Mouse (Mus musculus): ENCODE data around the gene Mapk1ip1. TPM values are rescaled to one million over a fixed set of nuclear protein-coding genes. Genes with fewer than 3 reads are reported as not detected.

The Mapk1ip1 gene
- polyA plus RNA-seq, 1 experiment from 2014 or later = 9.4 TPM

- H3K4me3 ChIP-seq = no peak overlapping the region
- DNase-seq (ENCODE audit: low spot score) = no peak
- peaks cover 67% of the 10 kb centered on the region for H3K36me3 ChIP-seq
- H3K4me1 ChIP-seq = peaks cover 22% of the 10 kb centered on the region
- no peaks in the 10 kb centered on the region for H3K9me3 ChIP-seq (replicated peaks)
- H3K27ac ChIP-seq = no peak overlapping the region
- no peaks in the 10 kb centered on the region for H3K27me3 ChIP-seq (ENCODE audit: low read depth, poor library complexity, severe bottlenecking)
These were observed 4.0 kb upstream of the Mapk1ip1 start for GRCm38 (mm10) chr7:138850083-138850482.

GRCm38 (mm10) chr7:138848028-138848920, 2.2 kb upstream of the Mapk1ip1 start:
- H3K4me3 ChIP-seq = peak overlapping the region; percentile 91
- WGBS = 79% methylated on average over 7 of the region's 7 CpGs

GRCm38 (mm10) chr7:138847316-138848027, 1.4 kb upstream of the Mapk1ip1 start:
- whole genome bisulfite sequencing = 56% methylated on average over 13 of the region's 13 CpGs
- Histone ChIP-seq H3K4me1 (peaks cover 36% of the 10 kb centered on the region), H3K9me3 (replicated peaks) (no peaks in the 10 kb centered on the region), H3K27me3 (ENCODE audit: low read depth, poor library complexity, severe bottlenecking) (no peaks in the 10 kb centered on the region), H3K4me3 (peak overlapping the region; percentile 91), H3K27ac (peak overlapping the region; percentile 99), H3K36me3 (peaks cover 43% of the 10 kb centered on the region)
- no peak for DNase-seq (ENCODE audit: low spot score)

More at GRCm38 (mm10) chr7:138848028-138848920, 2.2 kb upstream of the Mapk1ip1 start:
- DNase-seq (ENCODE audit: low spot score) = no peak
- H3K27ac ChIP-seq = no peak overlapping the region
- no peaks in the 10 kb centered on the region for H3K27me3 ChIP-seq (ENCODE audit: low read depth, poor library complexity, severe bottlenecking)
- peaks cover 30% of the 10 kb centered on the region for H3K4me1 ChIP-seq
- H3K9me3 ChIP-seq (replicated peaks) = no peaks in the 10 kb centered on the region
- H3K36me3 ChIP-seq = peaks cover 51% of the 10 kb centered on the region

- Histone ChIP-seq H3K4me1 (peaks cover 36% of the 10 kb centered on the region), H3K27me3 (ENCODE audit: low read depth, poor library complexity, severe bottlenecking) (no peaks in the 10 kb centered on the region), H3K36me3 (peaks cover 33% of the 10 kb centered on the region), H3K9me3 (replicated peaks) (no peaks in the 10 kb centered on the region), H3K4me3 (peak overlapping the region; percentile 91), H3K27ac (peak overlapping the region; percentile 99)
- DNase-seq (ENCODE audit: low spot score) = peak; percentile 64
- 3% methylated on average over 61 of the region's 61 CpGs for whole genome bisulfite sequencing
These were observed 474 bp upstream of the Mapk1ip1 start for GRCm38 (mm10) chr7:138846502-138846991.

GRCm38 (mm10) chr7:138845111-138845510, 962 bp downstream of the Mapk1ip1 start:
- WGBS = 52% methylated on average over 8 of the region's 8 CpGs
- peaks cover 42% of the 10 kb centered on the region for H3K4me1 ChIP-seq

GRCm38 (mm10) chr7:138843421-138843820, 2.7 kb downstream of the Mapk1ip1 start:
- H3K4me1 ChIP-seq = peaks cover 42% of the 10 kb centered on the region
- H3K9me3 ChIP-seq (replicated peaks) = no peaks in the 10 kb centered on the region
- H3K36me3 ChIP-seq = peaks cover 5% of the 10 kb centered on the region
- no peaks in the 10 kb centered on the region for H3K27me3 ChIP-seq (ENCODE audit: low read depth, poor library complexity, severe bottlenecking)
- 94% methylated on average over 4 of the region's 4 CpGs for WGBS
- no peak overlapping the region for H3K4me3 ChIP-seq
- DNase-seq (ENCODE audit: low spot score) = no peak
- H3K27ac ChIP-seq = no peak overlapping the region

More at GRCm38 (mm10) chr7:138845111-138845510, 962 bp downstream of the Mapk1ip1 start:
- no peaks in the 10 kb centered on the region for H3K9me3 ChIP-seq (replicated peaks)
- DNase-seq (ENCODE audit: low spot score) = no peak
- H3K27ac ChIP-seq = 0 out of 2 replicates have a peak overlapping the region, but pooled peaks have one; percentile 99
- peaks cover 22% of the 10 kb centered on the region for H3K36me3 ChIP-seq
- H3K27me3 ChIP-seq (ENCODE audit: low read depth, poor library complexity, severe bottlenecking) = no peaks in the 10 kb centered on the region
- H3K4me3 ChIP-seq = peak overlapping the region; percentile 91

GRCm38 (mm10) chr7:138841436-138842151, 4.5 kb downstream of the Mapk1ip1 start:
- peaks cover 3% of the 10 kb centered on the region for H3K36me3 ChIP-seq
- no peaks in the 10 kb centered on the region for H3K27me3 ChIP-seq (ENCODE audit: low read depth, poor library complexity, severe bottlenecking)
- WGBS = 76% methylated on average over 3 of the region's 3 CpGs
- peaks cover 28% of the 10 kb centered on the region for H3K4me1 ChIP-seq
- H3K9me3 ChIP-seq (replicated peaks) = no peaks in the 10 kb centered on the region
- no peak for DNase-seq (ENCODE audit: low spot score)
- H3K4me3 ChIP-seq = no peak overlapping the region
- no peak overlapping the region for H3K27ac ChIP-seq

- no peak overlapping the region for H3K4me3 ChIP-seq
- H3K27me3 ChIP-seq (ENCODE audit: low read depth, poor library complexity, severe bottlenecking) = no peaks in the 10 kb centered on the region
- H3K36me3 ChIP-seq = peaks cover 10% of the 10 kb centered on the region
- DNase-seq (ENCODE audit: low spot score) = peak; percentile 86
- no peaks in the 10 kb centered on the region for H3K9me3 ChIP-seq (replicated peaks)
- peak overlapping the region; percentile 70 for H3K27ac ChIP-seq
- WGBS = 24% methylated on average over 4 of the region's 4 CpGs
- peaks cover 26% of the 10 kb centered on the region for H3K4me1 ChIP-seq
These were observed 5.5 kb downstream of the Mapk1ip1 start for GRCm38 (mm10) chr7:138840594-138841021.

GRCm38 (mm10) chr7:138835028-138835427, 11.0 kb downstream of the Mapk1ip1 start:
- H3K36me3 ChIP-seq = peaks cover 14% of the 10 kb centered on the region
- 82% methylated on average over 3 of the region's 3 CpGs for WGBS
- H3K27me3 ChIP-seq (ENCODE audit: low read depth, poor library complexity, severe bottlenecking) = no peaks in the 10 kb centered on the region
- no peaks in the 10 kb centered on the region for H3K9me3 ChIP-seq (replicated peaks)
- H3K27ac ChIP-seq = no peak overlapping the region
- no peaks in the 10 kb centered on the region for H3K4me1 ChIP-seq
- no peak overlapping the region for H3K4me3 ChIP-seq
- DNase-seq (ENCODE audit: low spot score) = no peak

- DNase-seq (ENCODE audit: low spot score) = peak; percentile 86
- Histone ChIP-seq H3K4me3 (no peak overlapping the region), H3K4me1 (peaks cover 10% of the 10 kb centered on the region)
These were observed 18.3 kb downstream of the Mapk1ip1 start for GRCm38 (mm10) chr7:138827812-138828211.

GRCm38 (mm10) chr7:138824995-138825756, 20.9 kb downstream of the Mapk1ip1 start:
- no peaks in the 10 kb centered on the region for H3K9me3 ChIP-seq (replicated peaks)
- H3K4me3 ChIP-seq = no peak overlapping the region
- no peak for DNase-seq (ENCODE audit: low spot score)
- no peak overlapping the region for H3K27ac ChIP-seq
- 89% methylated on average over 19 of the region's 19 CpGs for WGBS
- H3K27me3 ChIP-seq (ENCODE audit: low read depth, poor library complexity, severe bottlenecking) = no peaks in the 10 kb centered on the region
- no peaks in the 10 kb centered on the region for H3K36me3 ChIP-seq
- H3K4me1 ChIP-seq = peaks cover 10% of the 10 kb centered on the region

More at GRCm38 (mm10) chr7:138827812-138828211, 18.3 kb downstream of the Mapk1ip1 start:
- H3K36me3 ChIP-seq = no peaks in the 10 kb centered on the region
- no peaks in the 10 kb centered on the region for H3K9me3 ChIP-seq (replicated peaks)
- 16% methylated on average over 11 of the region's 11 CpGs for WGBS
- no peaks in the 10 kb centered on the region for H3K27me3 ChIP-seq (ENCODE audit: low read depth, poor library complexity, severe bottlenecking)
- H3K27ac ChIP-seq = no peak overlapping the region

GRCm38 (mm10) chr7:138824423-138824822, 21.6 kb downstream of the Mapk1ip1 start:
- no peaks in the 10 kb centered on the region for H3K36me3 ChIP-seq
- no peaks in the 10 kb centered on the region for H3K27me3 ChIP-seq (ENCODE audit: low read depth, poor library complexity, severe bottlenecking)
- no peak for DNase-seq (ENCODE audit: low spot score)

More at GRCm38 (mm10) chr7:138824423-138824822, 21.6 kb downstream of the Mapk1ip1 start:
- no peaks in the 10 kb centered on the region for H3K9me3 ChIP-seq (replicated peaks)
- no peak overlapping the region for H3K4me3 ChIP-seq
- no peak overlapping the region for H3K27ac ChIP-seq
- 81% methylated on average over 6 of the region's 6 CpGs for WGBS
- H3K4me1 ChIP-seq = peaks cover 10% of the 10 kb centered on the region

Measured in limb, embryonic 10.5 days (tissue).